Comparison of ENCODE assay signal across 8 mouse cellular contexts in the genomic region with DNA sequence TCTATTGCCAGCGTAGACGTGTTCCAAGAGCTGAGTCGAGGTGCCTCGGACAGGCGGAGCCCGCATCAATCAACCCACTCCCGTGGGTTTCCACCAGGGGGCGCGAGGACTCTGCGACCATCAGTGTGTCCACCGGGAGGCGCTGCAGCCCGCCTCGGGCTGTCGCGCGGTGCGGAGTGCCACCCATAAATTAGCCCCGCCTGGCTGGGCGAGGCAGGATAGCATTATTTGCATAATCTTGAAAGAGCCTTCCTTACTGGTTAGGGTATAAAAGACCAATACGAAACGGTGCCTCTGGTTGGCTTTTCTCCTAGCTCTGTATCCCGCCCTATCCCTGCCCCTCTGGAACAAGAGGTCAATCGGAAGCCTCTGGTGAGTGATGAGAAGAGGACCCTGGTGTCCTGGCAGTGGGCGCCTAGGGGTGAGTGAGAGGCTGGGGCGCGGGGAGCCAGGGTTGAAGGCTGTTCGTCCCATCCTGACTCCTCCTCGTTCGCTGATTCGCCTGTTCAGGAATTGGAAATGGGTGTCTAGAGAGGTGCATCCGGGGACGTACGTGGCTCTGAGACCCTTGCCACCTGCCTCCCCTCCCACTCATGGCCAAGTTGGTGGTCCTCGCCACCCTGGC. TPM values are rescaled to one million over a fixed set of nuclear protein-coding genes. Genes with fewer than 3 reads are reported as not detected.
DNase-seq lines count a peak whose midpoint lies in the region; ATAC-seq lines count a peak whose summit lies in the region.

No protein-coding gene starts in this region.

- H3K9ac ChIP-seq in heart, embryonic 11.5 days (ENCODE audit: low read depth, low read length): peak overlapping the region; percentile 67
- peak overlapping the region; percentile 67 for H3K9ac ChIP-seq in kidney, embryonic 16.5 days (replicated peaks; ENCODE audit: low read length)
- H3K9ac ChIP-seq in liver, embryonic 11.5 days (ENCODE audit: low read depth, low read length): peak overlapping the region; percentile 76
- no peak overlapping the region for H3K9ac ChIP-seq in stomach, embryonic 14.5 days (replicated peaks; ENCODE audit: low read depth, low read length)

- peak; percentile 100 for DNase-seq in B cell, adult 2 months
- DNase-seq in brain, adult 2 months (ENCODE audit: low read depth, low spot score): peak; percentile 98
- DNase-seq in liver, embryonic 11.5 days (ENCODE audit: low spot score): peak; percentile 99
- DNase-seq in naive thymus-derived CD4-positive, alpha-beta T cell, adult 2 months (ENCODE audit: low read depth): peak; percentile 99

- peak; percentile 79 for ATAC-seq in erythroblast, adult 5-6 weeks (replicated peaks; ENCODE audit: low FRiP score, poor library complexity, severe bottlenecking)
- ATAC-seq in heart, embryonic 11.5 days (replicated peaks; ENCODE audit: insufficient number of reproducible peaks, low FRiP score, low TSS enrichment): peak; percentile 84
- peak; percentile 89 for ATAC-seq in kidney, embryonic 16.5 days (ENCODE audit: low FRiP score, low TSS enrichment)
- peak; percentile 89 for ATAC-seq in liver, embryonic 11.5 days (replicated peaks; ENCODE audit: low FRiP score)
- peak; percentile 89 for ATAC-seq in stomach, embryonic 14.5 days (ENCODE audit: insufficient number of reproducible peaks, insufficient read depth, low FRiP score, low read depth)

- peaks cover 32% of the 10 kb centered on the region for H3K27me3 ChIP-seq in heart, embryonic 11.5 days (ENCODE audit: control insufficient read depth, insufficient read depth, low read length)
- no peaks in the 10 kb centered on the region; the same call in 1 of the 2 replicates for H3K27me3 ChIP-seq in kidney, embryonic 16.5 days (ENCODE audit: insufficient read depth, low read length)
- peaks cover 36% of the 10 kb centered on the region for H3K27me3 ChIP-seq in liver, embryonic 11.5 days (replicated peaks; ENCODE audit: control insufficient read depth, insufficient read depth, low read length)
- H3K27me3 ChIP-seq in stomach, embryonic 14.5 days (ENCODE audit: control insufficient read depth, insufficient read depth, low read length): peaks cover 5% of the 10 kb centered on the region; the same call in 1 of the 2 replicates

- WGBS in heart, embryonic 11.5 days (ENCODE audit: insufficient replicate concordance): 2% methylated on average over 35 of the region's 35 CpGs
- under 1% methylated on average over 35 of the region's 35 CpGs for WGBS in kidney, embryonic 16.5 days
- WGBS in liver, embryonic 11.5 days: 1% methylated on average over 35 of the region's 35 CpGs
- WGBS in stomach, embryonic 14.5 days: 1% methylated on average over 35 of the region's 35 CpGs

- peaks cover 22% of the 10 kb centered on the region for H3K4me1 ChIP-seq in heart, embryonic 11.5 days (ENCODE audit: control insufficient read depth, insufficient read depth, low read length)
- peaks cover 51% of the 10 kb centered on the region for H3K4me1 ChIP-seq in kidney, embryonic 16.5 days (ENCODE audit: insufficient read depth, low read length)
- peaks cover 47% of the 10 kb centered on the region for H3K4me1 ChIP-seq in liver, embryonic 11.5 days (replicated peaks; ENCODE audit: control insufficient read depth, insufficient read depth, low read length)
- H3K4me1 ChIP-seq in stomach, embryonic 14.5 days (ENCODE audit: control insufficient read depth, insufficient read depth, low read length): 0 out of 2 replicates have a peak, but pooled peaks cover 2% of the 10 kb centered on the region

- H3K27ac ChIP-seq in heart, embryonic 11.5 days (ENCODE audit: low read depth, low read length): no peak overlapping the region
- peak overlapping the region; percentile 36; the same call in 1 of the 2 replicates for H3K27ac ChIP-seq in kidney, embryonic 16.5 days (ENCODE audit: low read length)
- no peak overlapping the region for H3K27ac ChIP-seq in liver, embryonic 11.5 days (ENCODE audit: low read depth, low read length)
- no peak overlapping the region for H3K27ac ChIP-seq in stomach, embryonic 14.5 days (ENCODE audit: low read length)

- H3K9me3 ChIP-seq in heart, embryonic 11.5 days (replicated peaks; ENCODE audit: control insufficient read depth, low read length): no peaks in the 10 kb centered on the region
- no peaks in the 10 kb centered on the region for H3K9me3 ChIP-seq in kidney, embryonic 16.5 days (ENCODE audit: low read length)
- H3K9me3 ChIP-seq in liver, embryonic 11.5 days (ENCODE audit: control insufficient read depth, low read length): no peaks in the 10 kb centered on the region
- no peaks in the 10 kb centered on the region for H3K9me3 ChIP-seq in stomach, embryonic 14.5 days (ENCODE audit: control insufficient read depth, low read depth, low read length)

- H3K4me2 ChIP-seq in heart, embryonic 11.5 days: peak overlapping the region; percentile 93
- peak overlapping the region; percentile 92 for H3K4me2 ChIP-seq in kidney, embryonic 16.5 days (replicated peaks; ENCODE audit: low read depth, low read length)
- peak overlapping the region; percentile 96 for H3K4me2 ChIP-seq in liver, embryonic 11.5 days
- peak overlapping the region; percentile 91 for H3K4me2 ChIP-seq in stomach, embryonic 14.5 days (replicated peaks; ENCODE audit: low read depth, low read length)

- peak overlapping the region; percentile 45 for H3K4me3 ChIP-seq in heart, embryonic 11.5 days (ENCODE audit: low read depth, low read length)
- H3K4me3 ChIP-seq in kidney, embryonic 16.5 days (ENCODE audit: low read length): peak overlapping the region; percentile 66
- H3K4me3 ChIP-seq in liver, embryonic 11.5 days (ENCODE audit: low read depth, low read length): peak overlapping the region; percentile 70
- H3K4me3 ChIP-seq in stomach, embryonic 14.5 days (ENCODE audit: low read depth, low read length): peak overlapping the region; percentile 55

- H3K36me3 ChIP-seq in heart, embryonic 11.5 days (ENCODE audit: control insufficient read depth, insufficient read depth, low read length): no peaks in the 10 kb centered on the region
- no peaks in the 10 kb centered on the region for H3K36me3 ChIP-seq in kidney, embryonic 16.5 days (ENCODE audit: insufficient read depth, low read length)
- no peaks in the 10 kb centered on the region for H3K36me3 ChIP-seq in liver, embryonic 11.5 days (ENCODE audit: control insufficient read depth, insufficient read depth, low read length)
- H3K36me3 ChIP-seq in stomach, embryonic 14.5 days (ENCODE audit: control insufficient read depth, insufficient read depth, low read length): no peaks in the 10 kb centered on the region

RNA-seq across cellular contexts. Expression of a gene that starts 1.4 kb away (rescaled TPM):
- 6.7 and 15.3 TPM in 2 replicates for total RNA-seq in erythroblast, adult 5-6 weeks (2015; ENCODE audit: low replicate concordance)
- 25.0 TPM in 2 replicates for total RNA-seq in erythroblast, adult 5-6 weeks (2017; ENCODE audit: low replicate concordance)
- 11.2 and 11.8 TPM in 2 replicates for polyA plus RNA-seq in heart, embryonic 11.5 days (2014; fragmentation: Nextera tagmentation; extraction: Ambion mirVana)
- polyA plus RNA-seq in kidney, embryonic 16.5 days (2015; fragmentation: Nextera tagmentation; extraction: Ambion mirVana): 28.7 and 29.9 TPM in 2 replicates
- polyA plus RNA-seq in liver, embryonic 11.5 days (2014; fragmentation: Nextera tagmentation; extraction: Ambion mirVana): 24.5 and 30.7 TPM in 2 replicates
- polyA plus RNA-seq in stomach, embryonic 14.5 days (2014; fragmentation: Nextera tagmentation; extraction: Ambion mirVana): 17.7 and 20.4 TPM in 2 replicates

RNA-seq across cellular contexts. Expression of a gene that starts 1.4 kb away (rescaled TPM):
- total RNA-seq in erythroblast, adult 5-6 weeks (2015; ENCODE audit: low replicate concordance): not detected in 2 replicates
- 0.70 and 1.0 TPM in 2 replicates for total RNA-seq in erythroblast, adult 5-6 weeks (2017; ENCODE audit: low replicate concordance)
- polyA plus RNA-seq in heart, embryonic 11.5 days (2014; fragmentation: Nextera tagmentation; extraction: Ambion mirVana): 3.0 and 3.5 TPM in 2 replicates
- 8.2 and 8.7 TPM in 2 replicates for polyA plus RNA-seq in kidney, embryonic 16.5 days (2015; fragmentation: Nextera tagmentation; extraction: Ambion mirVana)
- 1.1 and 1.3 TPM in 2 replicates for polyA plus RNA-seq in liver, embryonic 11.5 days (2014; fragmentation: Nextera tagmentation; extraction: Ambion mirVana)
- polyA plus RNA-seq in stomach, embryonic 14.5 days (2014; fragmentation: Nextera tagmentation; extraction: Ambion mirVana): 2.5 TPM in 2 replicates

RNA-seq across cellular contexts. Expression of a gene that starts 13.2 kb away (rescaled TPM):
- total RNA-seq in erythroblast, adult 5-6 weeks (2015; ENCODE audit: low replicate concordance): 14.8 and 15.9 TPM in 2 replicates
- 27.9 and 36.7 TPM in 2 replicates for total RNA-seq in erythroblast, adult 5-6 weeks (2017; ENCODE audit: low replicate concordance)
- polyA plus RNA-seq in heart, embryonic 11.5 days (2014; fragmentation: Nextera tagmentation; extraction: Ambion mirVana): 4.2 and 4.4 TPM in 2 replicates
- polyA plus RNA-seq in kidney, embryonic 16.5 days (2015; fragmentation: Nextera tagmentation; extraction: Ambion mirVana): 5.5 and 6.6 TPM in 2 replicates
- polyA plus RNA-seq in liver, embryonic 11.5 days (2014; fragmentation: Nextera tagmentation; extraction: Ambion mirVana): 4.6 and 6.1 TPM in 2 replicates
- 7.6 and 7.7 TPM in 2 replicates for polyA plus RNA-seq in stomach, embryonic 14.5 days (2014; fragmentation: Nextera tagmentation; extraction: Ambion mirVana)

RNA-seq across cellular contexts. Expression of a gene that starts 29.4 kb away (rescaled TPM):
- 0.96 and 3.1 TPM in 2 replicates for total RNA-seq in erythroblast, adult 5-6 weeks (2015; ENCODE audit: low replicate concordance)
- total RNA-seq in erythroblast, adult 5-6 weeks (2017; ENCODE audit: low replicate concordance): 2.4 and 9.5 TPM in 2 replicates
- 3.5 and 5.6 TPM in 2 replicates for polyA plus RNA-seq in heart, embryonic 11.5 days (2014; fragmentation: Nextera tagmentation; extraction: Ambion mirVana)
- 11.3 and 11.8 TPM in 2 replicates for polyA plus RNA-seq in kidney, embryonic 16.5 days (2015; fragmentation: Nextera tagmentation; extraction: Ambion mirVana)
- polyA plus RNA-seq in liver, embryonic 11.5 days (2014; fragmentation: Nextera tagmentation; extraction: Ambion mirVana): 11.9 and 13.8 TPM in 2 replicates
- polyA plus RNA-seq in stomach, embryonic 14.5 days (2014; fragmentation: Nextera tagmentation; extraction: Ambion mirVana): 7.3 and 9.1 TPM in 2 replicates
